Mouse (Mus musculus) ovary, adult 18-20 months (tissue): ENCODE results near the gene Tmem53.
"Not testable (repeated sequence)": the region's sequence is repeated elsewhere in the genome, so short reads cannot be mapped to it uniquely, and the experiment has no call there.

Experiments
- DNase-seq: peaks from one replicate; pipeline ENCODE4 v3.0.0; 2022; ENCODE audit warnings: low spot score, mixed read lengths

Gene Tmem53

DNA sequence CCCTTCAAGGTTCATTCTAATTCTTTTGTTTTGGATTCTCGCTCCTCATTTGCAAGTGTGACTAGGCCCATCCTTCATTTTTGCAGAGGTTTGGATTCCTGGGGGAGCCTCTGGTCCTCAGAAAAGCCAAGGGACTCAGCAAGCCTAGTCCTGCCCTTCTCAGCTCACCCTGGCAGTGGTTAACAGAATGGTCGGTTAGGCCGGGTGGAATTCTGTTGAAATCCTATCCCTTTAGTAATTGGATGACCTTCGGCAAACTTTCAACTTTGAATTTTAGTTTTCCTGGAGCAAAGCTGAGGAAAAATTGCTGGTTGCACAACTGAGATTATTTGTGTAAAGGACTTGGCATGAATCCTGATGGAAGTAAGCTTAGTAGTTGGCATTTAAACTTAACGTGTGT lies 600 bp downstream of the Tmem53 start:
- DNase-seq, result peak; percentile 47

DNA sequence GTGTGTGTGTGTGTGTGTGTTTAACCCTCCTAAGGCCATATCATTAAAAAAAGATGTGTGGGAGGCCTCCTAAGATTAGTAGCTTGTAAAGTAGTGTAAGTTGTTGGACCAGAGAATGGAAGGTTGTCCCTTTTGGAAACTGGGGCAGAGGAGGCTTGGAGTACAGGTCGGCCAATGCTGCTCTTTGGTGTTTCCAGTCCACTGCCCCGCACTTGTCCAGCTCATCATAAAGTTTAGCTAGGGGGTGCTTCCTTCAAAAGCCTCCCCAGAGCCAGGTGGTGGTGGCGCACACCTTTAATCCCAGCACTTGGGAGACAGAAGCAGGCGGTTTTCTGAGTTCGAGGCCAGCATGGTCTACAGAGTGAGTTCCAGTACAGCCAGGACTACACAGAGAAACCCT lies 1.0 kb downstream of the Tmem53 start:
- DNase-seq, result no peak

DNA sequence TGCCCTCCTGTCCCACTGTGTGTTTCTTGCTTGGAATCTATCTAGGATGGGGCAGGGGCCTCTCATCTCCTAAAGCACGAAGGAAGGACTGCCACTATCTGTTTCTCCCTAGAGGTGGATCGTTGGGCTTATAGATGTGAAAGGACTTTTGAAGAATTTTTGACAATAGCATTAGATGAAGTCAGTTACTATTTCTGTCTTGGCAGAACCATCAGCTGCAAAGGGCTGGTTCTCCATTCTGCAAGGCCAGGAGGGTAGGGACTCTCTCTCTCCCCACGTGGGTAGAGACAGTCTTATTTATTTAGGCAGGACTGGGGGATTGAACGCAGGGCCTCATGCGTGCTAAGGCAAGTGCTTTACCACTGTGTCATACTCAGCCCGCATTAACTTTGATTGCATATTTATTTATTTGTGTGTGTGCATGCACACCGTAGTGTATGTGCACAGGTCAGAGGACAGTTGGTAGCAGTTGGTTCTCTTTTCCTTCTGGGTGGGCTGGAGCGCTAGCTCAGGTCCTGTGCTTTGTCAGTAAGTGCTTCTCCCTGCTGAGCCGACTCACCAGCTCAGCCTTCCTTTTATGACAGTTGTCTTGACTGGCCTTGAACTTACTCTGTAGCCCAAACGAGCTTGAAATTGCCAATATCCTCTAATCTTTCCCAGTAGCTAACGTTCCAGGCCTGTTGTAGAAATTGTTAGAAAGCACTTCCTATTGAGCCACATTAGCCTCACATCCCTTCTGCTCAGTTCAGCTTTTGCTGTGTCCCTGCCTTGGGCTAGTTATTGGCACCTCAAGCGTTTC lies 1.7 kb downstream of the Tmem53 start:
- no peak for DNase-seq

DNA sequence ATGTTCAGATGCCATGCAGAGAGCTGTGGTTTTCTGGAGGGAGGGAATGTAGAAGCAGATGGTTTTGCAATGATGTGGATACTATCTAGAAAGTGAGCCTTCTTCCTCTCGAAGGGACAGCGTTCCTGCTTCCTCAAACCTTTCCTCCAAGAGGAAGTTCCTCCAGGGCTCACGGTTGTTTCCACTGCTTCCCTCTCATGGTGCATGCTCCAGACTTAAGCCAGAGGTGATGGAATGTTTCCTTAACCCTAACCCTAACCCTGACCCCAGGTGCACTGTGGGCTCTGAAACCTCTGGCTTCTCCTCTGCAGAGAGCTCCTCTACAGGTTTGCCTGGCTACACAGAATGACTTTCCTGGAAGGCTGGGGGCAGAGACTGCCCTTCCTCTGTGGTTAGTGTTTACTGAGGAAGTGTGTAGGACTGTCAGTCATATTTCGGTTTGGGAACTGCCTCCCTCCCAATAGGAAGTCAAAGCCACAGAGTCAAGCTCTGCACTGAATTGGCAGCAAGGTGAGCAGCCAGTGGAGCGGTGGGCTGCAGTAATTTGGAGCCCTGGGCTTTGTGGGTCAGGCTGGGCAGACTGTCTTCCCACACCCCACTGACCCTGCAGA lies 2.4 kb downstream of the Tmem53 start:
- no peak for DNase-seq

DNA sequence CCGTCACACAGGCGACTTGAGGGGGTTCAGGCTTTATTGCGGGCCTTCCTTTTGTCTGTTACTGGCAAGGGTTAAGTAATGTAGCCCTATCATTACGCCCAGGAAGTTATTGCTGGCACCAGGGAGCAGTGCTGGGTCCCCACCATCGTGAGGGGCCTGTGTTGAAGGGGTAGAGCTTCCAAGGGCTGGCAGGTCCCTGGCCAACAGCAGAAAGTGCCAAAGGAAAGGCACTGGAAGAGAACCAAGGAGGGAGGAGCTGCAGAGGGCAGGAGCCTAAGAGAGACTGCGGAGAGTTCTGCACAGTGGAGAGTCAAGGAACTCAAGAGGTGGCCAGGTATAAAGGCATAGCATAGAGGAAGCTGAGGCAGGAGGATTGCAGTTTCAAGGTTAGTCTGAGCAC lies 2.9 kb downstream of the Tmem53 start:
- DNase-seq, result no peak

DNA sequence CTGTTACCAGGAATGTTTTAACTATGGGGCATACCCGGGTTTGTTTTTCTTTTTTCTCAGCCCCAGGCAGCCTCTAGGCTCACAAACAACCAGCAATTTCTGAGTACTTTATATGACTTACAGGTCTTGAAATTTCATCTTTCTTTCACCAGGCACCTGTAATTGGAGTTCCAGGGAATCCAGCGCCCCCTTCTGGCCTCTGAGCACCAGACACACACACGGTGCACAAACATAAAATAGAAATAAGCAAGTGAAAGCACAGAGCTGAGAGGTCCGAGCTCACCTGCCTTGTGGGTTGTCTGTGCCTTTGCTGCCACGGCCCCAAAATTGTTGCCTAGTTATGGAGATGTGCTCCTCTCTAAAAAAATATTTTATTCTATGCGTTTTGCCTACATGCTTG lies 8.2 kb downstream of the Tmem53 start:
- not testable (repeated sequence) for DNase-seq

DNA sequence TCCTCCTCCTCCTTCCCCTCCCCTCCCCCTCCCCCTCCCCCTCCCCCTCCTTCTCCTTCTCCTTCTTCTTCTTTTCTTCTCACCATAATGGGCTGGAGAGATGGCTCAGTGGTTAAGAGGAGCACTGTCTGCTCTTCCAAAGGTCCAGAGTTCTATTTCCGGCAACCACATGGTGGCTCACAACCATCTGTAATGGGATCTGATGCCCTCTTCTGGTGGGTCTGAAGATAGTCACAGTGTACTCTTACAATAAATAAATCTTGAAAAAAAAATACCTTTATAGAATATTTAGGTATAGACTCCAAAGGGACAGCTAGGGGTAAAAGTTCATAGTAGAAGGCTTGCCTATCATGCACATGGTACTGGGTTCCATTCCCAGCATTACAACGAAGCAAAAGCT lies 9.5 kb downstream of the Tmem53 start:
- no peak for DNase-seq

DNA sequence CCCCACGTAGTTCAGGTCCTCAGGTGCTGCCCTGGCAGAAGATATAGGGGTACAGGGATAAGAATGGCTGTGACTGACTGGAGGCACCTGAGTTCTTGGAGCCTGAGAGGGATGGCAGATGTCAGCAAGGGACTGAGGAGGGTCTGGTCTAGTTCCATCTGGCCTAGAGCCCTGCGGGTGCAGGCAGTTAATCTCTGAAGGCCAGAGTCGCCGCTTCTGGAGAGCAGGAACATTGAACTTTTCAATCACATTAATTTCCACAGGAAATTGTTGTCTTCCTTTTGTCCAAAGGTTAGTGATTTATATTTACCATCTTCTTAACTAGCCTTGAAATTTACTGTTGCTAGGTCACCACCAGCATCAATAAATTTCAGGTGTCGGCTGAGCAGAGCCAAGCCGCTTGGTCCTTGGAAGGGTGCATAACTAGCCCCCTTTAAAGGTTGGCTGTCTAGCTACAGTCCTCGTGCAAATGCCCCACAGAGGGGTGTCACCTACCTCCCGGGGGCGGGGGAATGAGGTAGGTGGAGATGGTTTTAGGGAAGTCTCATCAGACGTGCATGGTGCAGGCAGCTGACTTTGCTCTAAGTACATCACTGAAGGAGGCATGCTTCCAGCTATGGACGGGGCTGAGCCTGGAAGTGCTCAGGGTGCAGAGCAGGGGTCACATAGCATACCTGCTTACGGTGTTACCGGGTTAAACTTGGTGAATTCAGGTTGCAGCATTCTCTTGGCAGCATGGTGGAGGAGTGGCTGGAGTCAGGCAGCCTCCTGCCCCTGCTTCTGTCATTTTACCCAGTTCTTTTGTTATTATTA lies 10.6 kb downstream of the Tmem53 start:
- no peak for DNase-seq

DNA sequence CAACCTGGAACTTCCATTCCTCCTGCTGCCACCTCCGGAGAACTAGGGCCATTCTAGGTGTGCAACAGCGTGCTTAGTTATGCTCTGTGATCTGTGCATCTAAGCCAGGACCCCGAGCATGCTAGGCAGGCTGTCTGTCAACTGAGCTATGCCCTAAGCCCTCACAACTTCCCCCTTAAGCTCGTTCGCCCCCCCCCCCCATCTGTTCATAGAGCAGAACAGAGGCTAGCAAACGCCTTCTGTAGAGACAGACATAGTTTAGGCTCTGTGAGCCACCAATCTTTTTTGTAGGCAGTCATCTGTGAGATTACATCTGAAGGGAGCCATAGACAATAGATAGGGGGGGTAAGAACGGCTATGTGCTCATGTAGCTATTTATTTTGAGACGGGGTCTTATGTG lies 11.2 kb downstream of the Tmem53 start:
- DNase-seq, result no peak

DNA sequence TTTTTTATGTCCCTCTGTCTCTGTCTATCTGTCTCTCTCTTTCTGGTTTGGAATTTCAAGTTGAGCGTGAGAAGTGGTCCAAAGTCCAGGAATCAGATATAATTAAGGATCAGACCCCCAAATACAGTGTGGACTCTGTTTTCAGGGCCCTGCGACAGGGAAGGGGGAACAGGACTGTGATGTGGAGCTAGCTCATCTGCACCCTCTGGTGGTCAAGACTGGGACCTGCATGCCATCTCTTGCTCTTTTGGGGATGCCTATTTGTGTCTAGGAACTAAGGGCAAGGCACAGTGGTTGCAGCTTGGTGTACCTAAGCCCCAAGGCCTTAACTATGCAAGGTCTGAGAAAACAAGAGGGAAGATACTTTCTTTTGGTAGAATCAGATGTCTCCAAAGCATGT lies 15.5 kb downstream of the Tmem53 start:
- no peak for DNase-seq

DNA sequence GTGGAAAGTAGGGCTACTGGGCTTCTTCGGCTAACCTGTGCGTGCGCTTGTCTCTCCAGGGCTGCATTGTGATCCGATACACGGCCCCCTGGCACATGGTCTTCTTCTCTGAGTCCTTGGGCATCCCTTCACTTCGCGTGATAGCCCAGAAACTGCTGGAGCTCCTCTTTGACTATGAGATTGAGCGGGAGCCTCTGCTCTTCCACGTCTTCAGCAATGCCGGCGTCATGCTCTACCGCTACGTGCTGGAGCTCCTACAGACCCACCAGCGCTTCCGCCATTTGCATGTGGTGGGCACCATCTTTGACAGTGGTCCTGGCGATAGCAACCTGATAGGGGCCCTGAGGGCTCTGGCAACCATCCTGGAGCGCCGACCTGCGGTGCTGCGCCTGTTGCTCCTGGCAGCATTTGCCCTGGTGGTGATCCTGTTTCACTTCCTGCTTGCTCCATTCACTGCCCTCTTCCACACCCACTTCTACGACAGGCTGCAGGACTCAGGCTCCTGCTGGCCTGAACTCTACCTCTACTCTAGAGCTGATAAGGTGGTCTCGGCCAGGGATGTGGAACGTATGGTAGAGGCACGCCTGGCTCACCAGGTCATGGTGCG lies 16.2 kb downstream of the Tmem53 start:
- no peak for DNase-seq

DNA sequence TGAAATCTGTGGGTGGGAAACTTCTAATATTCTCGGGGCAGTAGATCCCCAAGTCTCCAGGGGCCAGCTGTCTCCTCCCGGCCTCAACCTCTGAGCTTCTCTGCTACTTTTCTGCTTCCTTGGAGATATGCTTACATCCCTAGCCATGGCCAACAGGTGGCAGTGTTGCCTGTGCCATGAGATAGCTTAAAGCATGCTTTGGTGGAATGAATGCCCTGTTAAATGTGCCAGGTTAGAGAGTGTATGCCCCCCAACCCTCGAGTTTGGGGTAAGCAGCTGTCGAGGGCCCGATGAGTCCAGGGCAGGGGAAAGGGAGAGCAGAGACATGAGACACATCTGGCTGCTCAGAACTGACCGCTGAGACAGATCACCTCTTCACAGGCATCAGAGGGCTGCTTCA lies 18.5 kb downstream of the Tmem53 start:
- DNase-seq, result peak; percentile 35

DNA sequence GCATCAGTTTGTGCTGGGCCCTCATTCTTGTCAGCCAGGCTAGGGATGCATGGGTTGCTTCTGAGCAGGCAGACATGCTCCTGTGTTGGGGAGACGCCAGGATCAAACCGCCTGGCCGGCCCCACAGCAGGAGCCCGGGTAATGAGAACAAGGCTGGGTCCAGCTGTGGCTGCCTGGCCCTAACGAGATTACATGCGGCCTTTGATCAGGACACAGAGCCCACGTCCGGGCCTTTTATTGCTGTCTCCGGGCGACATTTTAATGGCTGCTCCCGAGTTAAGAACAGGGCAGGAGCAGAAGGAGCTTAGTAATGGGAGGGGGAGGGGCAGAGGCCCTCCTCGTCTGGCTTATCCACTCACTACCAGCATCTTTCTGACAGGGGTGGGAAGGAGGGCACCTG lies 20.7 kb downstream of the Tmem53 start:
- no peak for DNase-seq

DNA sequence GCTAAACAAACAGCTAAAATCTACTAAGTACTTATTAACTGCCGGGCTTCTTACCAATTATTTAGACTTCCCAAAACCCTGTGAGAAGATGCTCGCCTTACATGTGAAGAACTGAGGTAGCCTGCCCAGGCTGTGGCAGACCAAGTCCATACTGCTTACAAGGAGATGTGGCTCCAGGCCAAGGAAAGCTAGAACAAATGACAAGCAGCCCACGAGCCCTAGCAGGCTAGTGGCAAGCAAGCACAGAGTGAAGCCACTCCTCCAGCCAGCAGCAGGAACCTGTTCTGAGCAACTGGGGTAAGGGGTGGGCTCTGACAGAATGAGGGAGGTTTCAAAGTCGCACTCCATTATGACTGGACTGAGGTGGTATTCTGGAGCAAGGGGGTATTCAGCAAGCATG lies 23.0 kb downstream of the Tmem53 start:
- DNase-seq, result no peak

DNA sequence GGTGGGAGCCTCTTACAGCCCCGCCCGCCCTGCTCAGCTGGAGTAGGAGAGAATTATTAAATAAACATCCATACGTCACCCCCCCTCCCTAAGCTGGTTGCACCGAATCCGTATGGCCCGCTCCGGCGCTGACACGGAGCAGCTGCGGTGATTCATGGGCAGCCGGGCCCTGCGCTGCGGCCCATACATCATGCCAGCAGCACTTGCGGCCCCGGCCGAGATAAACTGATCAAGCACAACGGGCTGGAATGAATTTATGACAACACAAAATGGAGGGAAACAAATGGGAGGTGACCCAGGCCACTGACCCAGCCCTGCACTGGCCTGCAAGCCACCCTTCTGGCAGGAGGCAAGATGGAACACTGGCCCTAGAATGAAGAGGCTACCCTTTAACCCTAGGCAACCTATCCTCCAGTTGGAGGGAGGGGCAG lies 24.5 kb downstream of the Tmem53 start:
- DNase-seq, result no peak

DNA sequence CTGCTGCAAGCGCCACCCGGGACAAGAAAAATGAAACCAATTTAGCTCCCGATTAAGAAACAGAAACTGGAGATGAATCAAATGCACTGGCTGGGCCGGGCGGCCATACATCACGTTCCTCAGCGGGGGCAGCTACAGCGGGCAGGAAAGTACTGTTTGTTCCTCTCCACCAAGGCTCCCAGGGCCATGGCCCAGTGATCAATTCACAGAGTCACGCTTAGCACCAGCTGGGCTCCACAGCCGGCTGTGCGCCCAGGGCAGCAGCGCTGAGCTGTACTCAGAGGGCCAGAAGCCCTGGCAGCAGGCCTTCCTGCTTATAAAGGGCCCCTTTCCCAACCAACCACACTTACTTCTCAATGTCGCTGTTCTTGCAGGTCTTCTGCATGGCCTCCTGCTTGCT lies 25.3 kb downstream of the Tmem53 start:
- no peak for DNase-seq

DNA sequence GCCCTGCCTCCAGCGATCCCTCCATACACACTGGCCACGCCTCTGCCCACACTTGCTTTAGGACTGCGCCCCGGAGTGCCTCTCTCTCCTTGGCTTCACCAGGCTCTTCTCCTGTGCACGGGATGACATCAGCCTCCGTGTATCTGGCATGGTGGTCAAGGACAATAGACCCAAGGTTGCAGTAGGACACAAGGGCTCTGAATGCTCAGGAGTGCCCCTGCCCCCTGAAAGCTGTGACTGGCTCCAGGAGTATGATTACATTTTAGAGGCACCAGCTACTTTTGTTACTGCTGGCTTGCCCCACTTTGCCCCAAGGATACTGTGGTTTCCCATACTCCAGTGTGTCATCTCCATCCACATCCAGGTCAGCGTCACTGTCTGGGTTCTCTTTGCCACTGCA lies 25.9 kb downstream of the Tmem53 start:
- DNase-seq, result no peak

DNA sequence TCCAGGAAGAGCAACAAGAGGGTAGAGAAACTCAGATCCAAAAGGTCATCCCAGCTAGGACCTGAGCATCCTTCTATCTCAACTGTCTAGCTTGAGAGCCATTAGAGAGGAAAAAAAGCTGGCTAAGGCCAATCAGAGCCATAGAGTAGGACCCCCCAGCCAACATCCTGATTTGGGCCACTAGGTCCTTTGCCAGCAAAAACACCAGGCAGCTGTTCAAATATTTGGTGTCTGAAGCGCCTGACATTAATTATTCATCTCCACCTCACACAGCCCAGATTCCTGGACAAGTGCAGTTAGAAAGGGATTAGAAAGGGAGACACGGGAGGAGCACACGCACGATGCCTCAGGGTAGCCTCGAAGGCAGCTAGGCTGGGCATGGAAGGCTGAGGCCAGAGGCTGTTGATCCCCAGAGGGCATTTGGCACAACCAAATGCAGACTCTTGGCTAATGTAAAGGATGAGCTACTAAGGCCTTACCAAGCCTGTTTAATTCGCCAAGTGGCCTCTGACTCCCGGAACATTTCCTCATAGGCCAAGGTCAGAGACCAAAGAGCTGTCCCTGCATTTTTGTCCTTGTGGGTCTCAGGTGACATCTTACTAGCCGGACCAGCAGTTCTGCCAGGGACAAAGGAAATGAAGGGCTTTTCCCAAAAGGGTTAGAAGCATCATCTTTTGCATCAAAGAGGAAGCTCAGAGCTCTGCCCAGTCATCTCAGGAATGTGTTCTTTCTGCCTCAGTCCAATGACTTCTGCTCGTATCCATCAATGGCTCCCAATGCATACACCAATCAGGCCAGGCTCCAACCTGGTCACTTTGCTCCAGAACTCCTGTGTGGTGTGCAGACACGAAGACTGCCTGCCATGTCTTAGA lies 26.9 kb downstream of the Tmem53 start:
- DNase-seq, result no peak

DNA sequence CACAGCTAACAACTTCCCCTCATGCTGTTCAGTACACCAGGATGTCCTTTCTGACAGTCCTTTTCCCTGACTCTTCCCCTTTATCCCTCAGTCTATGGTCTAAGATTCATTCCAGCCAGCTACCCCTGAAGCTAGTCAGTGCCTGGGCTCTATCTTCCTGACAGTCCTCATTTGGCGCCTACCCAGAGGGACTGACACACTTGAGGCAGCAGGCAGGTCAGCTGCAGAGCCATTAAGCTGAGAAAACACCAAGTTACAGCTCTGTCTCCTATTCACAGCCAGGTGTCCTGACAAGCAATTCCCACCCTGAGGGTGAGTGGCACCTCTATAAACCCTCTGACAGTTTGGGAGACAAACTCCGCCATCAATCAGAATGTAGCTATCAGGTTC lies 27.5 kb downstream of the Tmem53 start:
- no peak for DNase-seq

DNA sequence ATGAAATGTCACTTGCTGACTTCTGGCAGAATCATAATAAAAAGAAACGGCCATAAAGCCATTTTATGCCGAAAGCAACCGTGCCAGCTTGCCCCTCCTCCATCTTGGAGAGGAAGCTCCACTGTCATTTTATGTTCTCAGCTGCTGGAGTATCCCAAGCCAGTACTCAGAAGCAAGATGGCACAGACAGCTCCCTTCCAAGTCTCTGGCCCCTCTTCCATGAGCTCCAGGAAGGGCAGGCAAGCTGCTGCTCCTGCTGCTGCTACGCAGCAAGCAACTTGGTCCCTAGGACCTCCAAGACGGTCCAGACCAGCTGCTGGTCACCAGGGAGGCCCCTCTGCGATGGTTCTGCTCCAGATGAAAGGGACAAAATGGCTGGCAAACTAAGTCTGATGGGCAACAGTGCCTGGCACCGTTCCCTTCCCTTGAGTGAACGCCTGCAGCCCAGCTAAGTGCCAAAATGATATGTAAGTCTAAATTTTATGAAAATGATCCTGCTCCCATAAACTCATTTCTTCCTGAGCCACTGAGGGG lies 28.7 kb downstream of the Tmem53 start:
- no peak for DNase-seq

DNA sequence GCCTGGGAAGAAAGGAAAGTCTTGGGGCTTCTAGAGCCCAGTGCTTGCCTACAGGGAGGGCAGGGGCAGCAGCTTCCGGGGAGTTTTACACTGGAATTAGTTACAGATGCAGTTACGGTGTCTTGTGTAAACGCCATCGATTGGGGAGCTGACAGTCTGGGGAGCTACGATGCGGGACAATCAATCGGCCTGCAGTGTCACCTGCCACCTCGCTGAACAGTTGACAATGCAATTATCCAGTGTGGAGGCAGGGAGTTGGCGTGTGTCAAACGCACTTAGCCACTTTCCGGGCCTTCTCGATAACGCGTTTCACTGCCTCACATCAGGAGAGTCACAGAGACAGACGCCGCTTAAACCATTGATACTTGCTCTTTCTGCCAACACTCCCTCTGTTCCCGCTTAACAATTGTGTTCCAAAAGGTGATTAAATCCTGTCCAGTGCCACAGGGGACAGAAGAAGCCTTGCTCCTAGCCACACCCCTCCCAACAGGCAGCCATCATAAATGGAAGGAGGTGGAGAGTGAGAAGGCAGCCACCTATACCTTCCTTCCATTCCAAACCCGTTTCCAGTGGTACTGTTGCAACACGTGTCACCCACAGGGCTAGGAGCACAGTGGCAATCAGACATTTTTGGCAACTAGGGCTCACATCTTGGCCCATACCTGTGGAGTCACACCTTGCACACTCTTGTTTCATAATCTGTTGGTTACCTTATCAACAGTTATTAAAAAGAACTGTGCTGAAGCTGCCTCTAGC lies 29.5 kb downstream of the Tmem53 start:
- DNase-seq, result no peak
